Mouse (Mus musculus) liver, embryonic 14.5 days (tissue): ENCODE measurements around the gene Ccdc36.

Source experiments
- CTCF ChIP-seq: IDR thresholded peaks from 2 replicates; pipeline ENCODE4 v1.5.1; 2016; ENCODE audit warnings: antibody characterized with exemption, low read depth, control low read depth
- EP300 ChIP-seq: IDR thresholded peaks from 2 replicates; pipeline ENCODE4 v1.6.1; 2016; ENCODE audit warnings: antibody characterized with exemption, low read depth

GRCm38 (mm10) chr9:108439176-108439575, 10.9 kb upstream of the Ccdc36 start:
- TF ChIP-seq CTCF = no peak
- TF ChIP-seq EP300 = no peak
